29 mouse cellular contexts compared by ENCODE assay signal in genomic region chr13:13845021-13845420, GRCm38 (mm10).
DNase-seq lines count a peak whose midpoint lies in the region; ATAC-seq lines count a peak whose summit lies in the region.
"Had no signal": no experiment of that assay in that cellular context is flagged by ENCODE, and none has a peak within 500 bp of the region (broad histone marks: within the 10 kb centered on the region; RNA-seq: fewer than 3 reads in every experiment).

No protein-coding gene starts in this region.

- H3K4me3 ChIP-seq in heart, embryonic 12.5 days: no peak overlapping the region
- H3K4me3 ChIP-seq: embryonic facial prominence, embryonic 13.5 days; erythroblast, embryonic 14.5 days; forebrain, embryonic 12.5 days; limb, embryonic 12.5 days; neural tube, embryonic 15.5 days had no signal

- no peak overlapping the region for H3K27ac ChIP-seq in heart, embryonic 12.5 days (ENCODE audit: poor library complexity, severe bottlenecking)
- H3K27ac ChIP-seq: embryonic facial prominence, embryonic 13.5 days; forebrain, embryonic 12.5 days; limb, embryonic 12.5 days; neural tube, embryonic 15.5 days had no signal

- no peaks in the 10 kb centered on the region for H3K27me3 ChIP-seq in heart, embryonic 12.5 days (replicated peaks)
- H3K27me3 ChIP-seq: embryonic facial prominence, embryonic 13.5 days; forebrain, embryonic 12.5 days; limb, embryonic 12.5 days; neural tube, embryonic 15.5 days had no signal

- H3K9me3 ChIP-seq in heart, embryonic 12.5 days (replicated peaks): no peaks in the 10 kb centered on the region; the same call in 1 of the 2 replicates
- H3K9me3 ChIP-seq: forebrain, embryonic 12.5 days; limb, embryonic 12.5 days; neural tube, embryonic 15.5 days had no signal

- no peaks in the 10 kb centered on the region for H3K36me3 ChIP-seq in heart, embryonic 12.5 days
- H3K36me3 ChIP-seq: embryonic facial prominence, embryonic 13.5 days; forebrain, embryonic 12.5 days; G1E; limb, embryonic 12.5 days; neural tube, embryonic 15.5 days had no signal

- WGBS in heart, embryonic 12.5 days: 54% methylated on average over 4 of the region's 4 CpGs

- no peak overlapping the region for H3K9ac ChIP-seq in heart, embryonic 12.5 days
- H3K9ac ChIP-seq: embryonic facial prominence, embryonic 13.5 days; forebrain, embryonic 12.5 days; forebrain, postnatal 0 days; limb, embryonic 12.5 days; neural tube, embryonic 15.5 days had no signal

- peak; percentile 25 for DNase-seq in lung, postnatal 36 days
- DNase-seq in lung, postnatal 25 days (ENCODE audit: low spot score): no peak
- peak; percentile 66 for DNase-seq in R1 (ENCODE audit: low read depth, low spot score)
- DNase-seq in thymus, postnatal 0 days (ENCODE audit: low spot score): peak; percentile 35
- DNase-seq in thymus, postnatal 4 days: peak; percentile 55
- no peak for DNase-seq in neural tube, embryonic 10.5 days (ENCODE audit: extremely low spot score, low spot score)
- DNase-seq: adrenal gland, postnatal 14 days; cerebellum, adult 11 months; cerebellum, adult 9-11 months; embryo, embryonic 11 days; forebrain, postnatal 0 days; gastrocnemius, postnatal 10 days; heart, postnatal 14 days; kidney, adult 8-10 months; kidney, postnatal 10 days; layer of hippocampus, adult 9-11 months; midbrain, embryonic 14.5 days; retina, postnatal 1 day; right cerebral cortex, postnatal 25 days had no signal

- no peak for ATAC-seq in heart, embryonic 12.5 days (ENCODE audit: insufficient number of reproducible peaks, low FRiP score)
- ATAC-seq: CD4-positive, CD25-positive, alpha-beta regulatory T cell, adult 4 months; forebrain, postnatal 0 days; hindbrain, embryonic 16.5 days had no signal

- no peak overlapping the region for H3K4me2 ChIP-seq in heart, embryonic 12.5 days
- H3K4me2 ChIP-seq: embryonic facial prominence, embryonic 13.5 days; forebrain, embryonic 12.5 days; limb, embryonic 12.5 days; liver, embryonic 11.5 days; neural tube, embryonic 15.5 days had no signal

- no peaks in the 10 kb centered on the region for H3K4me1 ChIP-seq in heart, embryonic 12.5 days (replicated peaks)
- H3K4me1 ChIP-seq: embryonic facial prominence, embryonic 13.5 days; forebrain, embryonic 12.5 days; limb, embryonic 12.5 days; neural tube, embryonic 15.5 days had no signal

Comparison
In these comparisons a context has a peak if more than half of its experiments do, and no peak if none do; other contexts are left out.
1. DNase-seq: peak in lung, postnatal 36 days (single experiment), R1 (single experiment), thymus, postnatal 0 days (single experiment) and thymus, postnatal 4 days (single experiment); none in lung, postnatal 25 days (single experiment) and neural tube, embryonic 10.5 days (single experiment).